9 mouse cellular contexts compared by ENCODE assay signal in the genomic region with DNA sequence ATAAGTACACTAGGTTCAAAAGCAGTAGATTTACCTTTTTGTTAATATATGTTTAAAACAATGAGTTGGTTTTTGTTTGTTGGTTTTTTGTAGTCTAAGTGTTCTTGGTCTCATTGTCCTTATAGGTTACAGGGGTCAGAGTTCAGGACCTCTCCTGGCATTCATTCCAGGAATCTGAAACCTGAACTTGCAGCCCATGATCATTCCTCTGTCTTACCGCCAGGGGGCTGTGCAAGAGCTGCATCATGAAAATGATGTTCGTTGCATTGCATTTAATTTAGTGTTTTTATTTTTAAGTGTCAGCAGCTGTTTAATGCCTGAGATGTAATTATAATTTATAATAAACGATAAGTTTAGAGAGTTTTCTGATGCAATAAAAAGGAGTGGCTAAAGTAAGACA. TPM values are rescaled to one million over a fixed set of nuclear protein-coding genes. Genes with fewer than 3 reads are reported as not detected.
DNase-seq lines count a peak whose midpoint lies in the region; ATAC-seq and TF ChIP-seq lines count a peak whose summit lies in the region.
"Had no signal": no experiment of that assay in that cellular context is flagged by ENCODE, and none has a peak within 500 bp of the region (broad histone marks: within the 10 kb centered on the region; RNA-seq: fewer than 3 reads in every experiment).

No protein-coding gene starts in this region.

- no peaks in the 10 kb centered on the region for H3K27me3 ChIP-seq in kidney, adult 2 months (replicated peaks; ENCODE audit: control insufficient read depth, insufficient read depth, low read length)
- H3K27me3 ChIP-seq in kidney, embryonic 15.5 days = no peaks in the 10 kb centered on the region
- H3K27me3 ChIP-seq: limb, embryonic 15.5 days had no signal

- no peak overlapping the region for H3K4me3 ChIP-seq in kidney, adult 2 months (ENCODE audit: insufficient read depth, low read depth, low read length)
- H3K4me3 ChIP-seq in kidney, embryonic 15.5 days (replicated peaks) = no peak overlapping the region
- no peak overlapping the region for H3K4me3 ChIP-seq in ES-E14 (ENCODE audit: insufficient read depth in 1 of 2, low read depth in 1 of 2, low read length in 2 of 2, poor library complexity in 1 of 2, severe bottlenecking in 1 of 2)
- H3K4me3 ChIP-seq in bone marrow macrophage, adult 2 months (ENCODE audit: insufficient read depth, low read length) = no peak overlapping the region
- H3K4me3 ChIP-seq: limb, embryonic 15.5 days had no signal

- H3K36me3 ChIP-seq in kidney, adult 2 months (ENCODE audit: control insufficient read depth, insufficient read depth, low read length) = no peaks in the 10 kb centered on the region
- no peaks in the 10 kb centered on the region for H3K36me3 ChIP-seq in kidney, embryonic 15.5 days
- no peaks in the 10 kb centered on the region for H3K36me3 ChIP-seq in ES-E14 (ENCODE audit: control insufficient read depth, insufficient read depth, low read length, poor library complexity, severe bottlenecking)
- H3K36me3 ChIP-seq: limb, embryonic 15.5 days had no signal

- H3K9me3 ChIP-seq in kidney, embryonic 15.5 days (replicated peaks) = no peaks in the 10 kb centered on the region
- no peaks in the 10 kb centered on the region for H3K9me3 ChIP-seq in ES-E14 (ENCODE audit: control insufficient read depth, insufficient read depth, low read depth, low read length)
- H3K9me3 ChIP-seq: limb, embryonic 15.5 days had no signal

- DNase-seq in kidney, adult 2 months = peak; percentile 18
- DNase-seq in ES-E14 (ENCODE audit: low read depth, low spot score) = peak; percentile 6
- DNase-seq in lung, postnatal 10 days = peak; percentile 12
- no peak for DNase-seq in frontal cortex, postnatal 14 days (ENCODE audit: low spot score in 2 of 2)
- no peak for DNase-seq in testis, postnatal 10 days (ENCODE audit: low spot score)
- DNase-seq: spleen, adult 18-20 months had no signal

- no peak for TF ChIP-seq POLR2A in kidney, adult 2 months (IDR thresholded peaks at IDR 0.05; ENCODE audit: low read depth, low read length)
- no peak for TF ChIP-seq POLR2A in bone marrow macrophage, adult 2 months (IDR thresholded peaks at IDR 0.05; ENCODE audit: borderline replicate concordance, low read depth, low read length)

- H3K4me2 ChIP-seq in kidney, embryonic 15.5 days = no peak overlapping the region
- H3K4me2 ChIP-seq: limb, embryonic 15.5 days had no signal

- no peak overlapping the region for H3K9ac ChIP-seq in kidney, embryonic 15.5 days
- H3K9ac ChIP-seq in ES-E14 (ENCODE audit: insufficient read depth, low read depth, low read length, poor library complexity, severe bottlenecking) = no peak overlapping the region
- H3K9ac ChIP-seq: limb, embryonic 15.5 days had no signal

- H3K4me1 ChIP-seq in kidney, adult 2 months (ENCODE audit: control insufficient read depth, insufficient read depth, low read length) = no peaks in the 10 kb centered on the region
- no peaks in the 10 kb centered on the region for H3K4me1 ChIP-seq in kidney, embryonic 15.5 days
- H3K4me1 ChIP-seq in ES-E14 (ENCODE audit: control insufficient read depth in 2 of 2, insufficient read depth in 2 of 2, low read length in 2 of 2, poor library complexity in 1 of 2) = no peaks in the 10 kb centered on the region
- no peaks in the 10 kb centered on the region for H3K4me1 ChIP-seq in bone marrow macrophage, adult 2 months (ENCODE audit: control insufficient read depth, insufficient read depth, low read length)
- H3K4me1 ChIP-seq: limb, embryonic 15.5 days had no signal

- no peak overlapping the region for H3K27ac ChIP-seq in kidney, adult 2 months (ENCODE audit: insufficient read depth, low read depth, low read length)
- H3K27ac ChIP-seq in kidney, embryonic 15.5 days = no peak overlapping the region
- H3K27ac ChIP-seq in ES-E14 (ENCODE audit: insufficient read depth, low read depth, low read length, poor library complexity, severe bottlenecking) = no peak overlapping the region
- no peak overlapping the region for H3K27ac ChIP-seq in bone marrow macrophage, adult 2 months (ENCODE audit: insufficient read depth, low read depth, low read length)
- H3K27ac ChIP-seq: limb, embryonic 15.5 days had no signal

- WGBS in kidney, adult 2 months = 17% methylated on average over 3 of the region's 3 CpGs
- 31% methylated on average over 3 of the region's 3 CpGs for WGBS in kidney, embryonic 15.5 days

- in situ Hi-C loops in ES-E14 (cut with MboI; ENCODE audit: low sequenced_read_pairs in 2 of 2, unreplicated experiment in 2 of 2) = no loop called here

- no peak for ATAC-seq in kidney, embryonic 15.5 days (replicated peaks; ENCODE audit: low FRiP score)

- peak; percentile 65 for TF ChIP-seq CTCF in kidney, adult 2 months (conservative IDR thresholded peaks at IDR 0.05; ENCODE audit: insufficient read depth, insufficient read length, low read depth, low read length)
- peak; percentile 18; the same call in 1 of the 2 replicates for TF ChIP-seq CTCF in bone marrow macrophage, adult 2 months (IDR thresholded peaks at IDR 0.05; ENCODE audit: low read depth, low read length)

TF ChIP-seq in ES-E14, 5 proteins besides CTCF, POLR2A, EP300 and RAD21:
- TF ChIP-seq HCFC1 (IDR thresholded peaks at IDR 0.05; ENCODE audit: borderline replicate concordance, insufficient read depth, low read length) (no peak), CHD2 (IDR thresholded peaks at IDR 0.05; ENCODE audit: low read depth, low read length) (no peak), ZNF384 (IDR thresholded peaks at IDR 0.05; ENCODE audit: low read depth, low read length) (no peak), ZC3H11A (IDR thresholded peaks at IDR 0.05; ENCODE audit: borderline replicate concordance, low read depth, low read length) (no peak), MAFK (IDR thresholded peaks at IDR 0.05; ENCODE audit: insufficient read depth, low read depth, low read length) (no peak)
TF ChIP-seq in ES-E14: peak in this region for 0.

RNA-seq across cellular contexts. Expression of gene Syn2, which starts 40.1 kb away (rescaled TPM):
- polyA plus RNA-seq in kidney, adult 2 months (2012; rRNA removed) = 10.2 and 11.9 TPM in 2 replicates
- polyA plus RNA-seq in kidney, embryonic 15.5 days (2015; fragmentation: Nextera tagmentation; extraction: Ambion mirVana) = 1.8 and 3.5 TPM in 2 replicates
- 0.04 and 0.16 TPM in 2 replicates for total RNA-seq in ES-E14 (2012; rRNA removed)
- polyA plus RNA-seq in bone marrow macrophage, adult 2 months (2012; ENCODE audit: insufficient read depth, insufficient read length, missing spikeins) = not detected in 2 replicates

RNA-seq across cellular contexts. Expression of gene Gm17482, which starts 52.3 kb away (rescaled TPM):
- polyA plus RNA-seq in kidney, adult 2 months (2012; rRNA removed) = not detected in 2 replicates
- not detected in 2 replicates for polyA plus RNA-seq in kidney, embryonic 15.5 days (2015; fragmentation: Nextera tagmentation; extraction: Ambion mirVana)
- total RNA-seq in ES-E14 (2012; rRNA removed) = not detected in 2 replicates
- not detected in 2 replicates for polyA plus RNA-seq in bone marrow macrophage, adult 2 months (2012; ENCODE audit: insufficient read depth, insufficient read length, missing spikeins)
- polyA plus RNA-seq: limb, embryonic 15.5 days had no signal

Comparison
In these comparisons a context has a peak if more than half of its experiments do, and no peak if none do; other contexts are left out.
1. DNase-seq: peak in kidney, adult 2 months (single experiment), ES-E14 (single experiment) and lung, postnatal 10 days (single experiment); none in frontal cortex, postnatal 14 days (0 of 2) and testis, postnatal 10 days (single experiment).